Mouse (Mus musculus) cortical plate, adult 2 months (tissue): ENCODE measurements at regions not wholly inside any gene's neighbourhood (a gene's known extent, or its start where the extent isn't known, plus 50 kb on each side); places are given as distances from the start of the nearest gene placed in this dataset.

ENCODE experiments used
- H3K27ac ChIP-seq: fragments of 200-500 bp; 2 replicates; pipeline ENCODE4 v1.5.1; 2012; ENCODE audit warnings: low read length, control low read depth, inconsistent platforms; ENCODE audit not compliant: insufficient read depth
- H3K4me1 ChIP-seq: fragments of 200-500 bp; 2 replicates; pipeline ENCODE4 v1.6.1; 2011; ENCODE audit warnings: low read length; ENCODE audit not compliant: control insufficient read depth, insufficient read depth
- H3K4me3 ChIP-seq: fragments of 200-500 bp; 2 replicates; pipeline ENCODE4 v1.5.1; 2011; ENCODE audit warnings: mild to moderate bottlenecking, low read length, control low read depth; ENCODE audit not compliant: insufficient read depth
- CTCF ChIP-seq: fragments of 200-500 bp; IDR thresholded peaks from 2 replicates; pipeline ENCODE4 v1.5.1; 2011; ENCODE audit warnings: mild to moderate bottlenecking, control low read depth, low read length; ENCODE audit not compliant: insufficient read depth; ENCODE audit errors: extremely low read depth
- POLR2A ChIP-seq: fragments of 200-500 bp; IDR thresholded peaks from 2 replicates; pipeline ENCODE4 v1.6.1; 2011; ENCODE audit warnings: mild to moderate bottlenecking, low read length, control low read depth; ENCODE audit not compliant: insufficient read depth; ENCODE audit errors: extremely low read depth

DNA sequence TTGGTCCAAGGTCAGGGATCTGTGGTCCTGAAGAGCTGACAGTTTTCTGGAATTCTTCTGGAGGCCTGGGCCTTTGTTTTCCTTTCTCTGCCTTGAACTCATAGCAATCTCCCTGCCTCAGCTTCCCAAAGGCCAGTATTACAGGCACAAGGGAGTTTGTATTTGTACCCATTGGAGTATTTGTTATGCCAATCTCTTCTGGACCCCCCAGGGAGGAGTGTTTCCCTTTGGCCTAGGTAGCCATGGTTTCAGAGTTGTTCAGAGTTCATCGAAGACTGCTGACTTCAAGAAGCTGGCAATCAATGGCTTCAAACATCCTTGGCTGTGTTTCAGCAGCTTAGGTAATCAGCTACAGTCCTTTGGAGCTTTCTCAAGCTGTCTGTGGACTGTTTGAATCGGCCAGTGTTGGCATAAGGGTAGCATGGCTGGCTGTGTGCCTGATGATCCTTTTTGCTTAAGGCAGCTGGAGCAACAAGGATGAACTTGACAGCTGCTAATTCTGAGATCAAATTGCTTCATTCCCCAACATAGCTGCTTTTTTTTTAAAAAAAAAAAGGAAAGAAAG lies 161.2 kb upstream of the Pja1 start:
- no peak for TF ChIP-seq POLR2A
- TF ChIP-seq CTCF, result no peak
- Histone ChIP-seq H3K27ac (no peak overlapping the region), H3K4me3 (no peak overlapping the region), H3K4me1 (no peaks in the 10 kb centered on the region)

DNA sequence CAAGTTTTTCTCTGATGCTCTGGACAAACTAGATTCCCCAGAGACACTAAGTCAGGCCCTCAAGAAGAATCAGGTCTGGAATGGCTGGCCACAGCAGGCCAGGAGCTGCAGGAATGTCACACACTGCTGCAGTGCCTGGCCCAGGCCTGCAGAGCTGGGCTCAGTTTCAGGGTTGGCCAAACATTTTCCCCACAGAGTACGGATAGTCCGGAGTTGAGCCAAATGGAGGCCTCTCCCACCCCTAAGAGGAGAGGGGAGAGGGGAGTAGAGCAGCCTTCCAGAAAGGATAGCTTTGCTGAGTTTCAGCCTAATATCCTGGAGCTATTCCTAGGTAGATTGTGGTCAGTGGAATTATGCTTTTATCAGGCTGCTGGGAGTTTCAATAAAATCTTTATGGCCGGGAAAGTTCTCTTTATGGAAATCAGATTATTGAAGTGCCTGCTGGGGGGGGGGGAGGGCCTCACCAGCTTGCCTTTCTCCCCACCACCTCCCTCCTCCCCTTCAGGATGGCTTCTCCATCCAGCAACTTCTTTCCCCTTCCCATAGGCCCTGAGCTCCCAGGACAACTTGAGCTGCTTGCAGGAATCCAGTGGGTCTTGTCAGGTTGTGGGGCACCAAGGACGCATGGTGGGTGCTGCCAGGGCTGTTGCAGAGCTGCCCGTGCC lies 153.6 kb upstream of the Pja1 start:
- no peak for TF ChIP-seq CTCF
- TF ChIP-seq POLR2A, result no peak
- no peak overlapping the region for H3K4me3 ChIP-seq
- H3K4me1 ChIP-seq, result no peaks in the 10 kb centered on the region
- no peak overlapping the region for H3K27ac ChIP-seq

DNA sequence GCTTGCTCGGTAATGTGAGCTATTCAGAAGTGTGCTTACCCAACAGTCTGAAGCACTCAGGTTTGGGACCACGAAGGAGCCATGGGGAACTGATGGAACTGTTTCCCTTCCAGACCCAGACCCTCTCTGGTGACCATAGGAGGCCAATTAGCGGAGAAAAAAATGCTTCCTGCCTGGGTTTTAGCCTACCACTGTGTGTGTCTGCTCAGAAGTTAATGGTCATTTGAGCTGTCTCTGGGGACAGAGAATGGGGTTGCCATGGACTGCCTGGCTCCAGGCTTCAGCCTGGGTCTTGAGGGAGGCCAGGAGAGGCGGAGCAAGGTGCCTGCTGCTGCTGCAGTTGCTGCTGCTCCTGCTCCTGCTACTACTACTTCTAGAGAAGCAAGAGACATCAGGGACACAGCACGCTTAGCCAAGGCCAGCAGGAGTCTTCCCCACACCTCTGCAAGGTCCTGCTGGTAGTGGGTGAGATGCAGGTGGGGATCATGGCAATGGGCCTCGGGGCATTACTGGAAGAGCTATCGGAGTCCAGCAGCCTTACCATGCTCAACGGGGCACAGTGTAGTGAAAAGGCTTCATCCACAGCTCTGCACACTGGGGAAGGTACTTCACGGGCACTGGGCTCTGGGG lies 141.2 kb upstream of the Pja1 start:
- Histone ChIP-seq H3K4me3 (no peak overlapping the region), H3K4me1 (no peaks in the 10 kb centered on the region), H3K27ac (no peak overlapping the region)
- TF ChIP-seq CTCF (no peak), POLR2A (no peak)

DNA sequence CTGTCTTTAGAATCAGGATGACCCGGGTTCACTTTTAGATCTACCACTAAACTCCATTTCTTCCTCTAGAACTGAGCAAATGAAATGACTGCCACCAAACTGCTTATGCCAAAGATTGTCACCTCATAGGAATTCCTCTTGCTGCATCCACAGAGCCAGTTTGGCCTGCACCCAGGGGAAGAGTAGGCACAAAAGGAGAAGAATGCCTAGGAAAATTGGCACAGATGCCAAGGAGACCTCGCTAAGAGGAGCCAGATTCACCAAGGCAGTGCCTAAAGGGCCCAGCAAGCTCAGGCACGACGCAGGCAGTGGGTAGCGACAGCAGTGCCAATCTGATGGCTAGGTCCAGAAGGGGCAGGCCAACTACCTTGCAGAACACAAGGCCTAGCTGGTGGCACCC lies 139.0 kb upstream of the Pja1 start:
- TF ChIP-seq CTCF (no peak), POLR2A (no peak)
- Histone ChIP-seq H3K27ac (no peak overlapping the region), H3K4me1 (no peaks in the 10 kb centered on the region), H3K4me3 (no peak overlapping the region)

DNA sequence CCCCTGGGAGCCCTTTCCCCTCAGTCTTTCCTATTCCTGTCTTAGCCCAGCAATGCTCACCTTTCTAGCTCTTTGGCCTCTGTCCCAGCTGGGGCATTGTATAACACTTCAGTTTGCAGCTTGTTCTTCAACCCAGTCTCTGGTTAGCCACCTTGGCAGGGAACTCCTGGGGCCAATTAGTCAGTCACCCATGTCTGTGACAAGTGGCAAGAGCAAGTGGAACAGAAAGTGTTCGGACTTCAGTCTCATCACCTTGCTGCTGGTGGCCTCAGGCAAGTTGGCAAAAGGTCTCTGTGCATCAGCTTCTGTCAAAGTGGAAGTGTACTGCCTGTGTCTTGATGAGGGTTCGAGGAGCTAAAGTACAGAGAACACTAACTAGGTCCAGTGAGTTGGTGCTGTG lies 138.5 kb upstream of the Pja1 start:
- no peak overlapping the region for H3K4me3 ChIP-seq
- TF ChIP-seq CTCF (no peak), POLR2A (no peak)
- no peaks in the 10 kb centered on the region for H3K4me1 ChIP-seq
- H3K27ac ChIP-seq, result no peak overlapping the region

DNA sequence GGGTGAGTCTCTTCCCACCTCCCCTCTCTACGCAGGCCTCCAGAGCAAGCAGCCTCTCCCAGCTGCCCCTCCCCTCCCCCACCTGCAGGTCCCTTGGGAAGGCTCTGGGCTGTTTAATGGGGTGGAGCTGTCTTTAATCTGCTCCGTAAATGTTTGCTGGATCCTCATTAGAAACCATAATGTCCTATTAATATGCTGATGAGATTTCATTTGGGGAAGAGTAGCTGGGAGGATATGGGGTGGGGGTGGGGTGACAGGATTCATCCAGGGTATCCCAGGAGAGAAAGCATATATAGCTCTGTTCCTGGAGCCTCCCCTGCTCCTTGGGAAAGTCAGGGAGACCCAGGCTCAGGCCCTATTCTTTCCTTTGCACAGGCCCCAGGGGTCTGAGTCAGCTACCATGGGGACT lies 137.2 kb upstream of the Pja1 start:
- no peaks in the 10 kb centered on the region; the same call in 1 of the 2 replicates for H3K4me1 ChIP-seq
- no peak overlapping the region for H3K4me3 ChIP-seq
- no peak for TF ChIP-seq CTCF
- TF ChIP-seq POLR2A, result no peak
- no peak overlapping the region for H3K27ac ChIP-seq

DNA sequence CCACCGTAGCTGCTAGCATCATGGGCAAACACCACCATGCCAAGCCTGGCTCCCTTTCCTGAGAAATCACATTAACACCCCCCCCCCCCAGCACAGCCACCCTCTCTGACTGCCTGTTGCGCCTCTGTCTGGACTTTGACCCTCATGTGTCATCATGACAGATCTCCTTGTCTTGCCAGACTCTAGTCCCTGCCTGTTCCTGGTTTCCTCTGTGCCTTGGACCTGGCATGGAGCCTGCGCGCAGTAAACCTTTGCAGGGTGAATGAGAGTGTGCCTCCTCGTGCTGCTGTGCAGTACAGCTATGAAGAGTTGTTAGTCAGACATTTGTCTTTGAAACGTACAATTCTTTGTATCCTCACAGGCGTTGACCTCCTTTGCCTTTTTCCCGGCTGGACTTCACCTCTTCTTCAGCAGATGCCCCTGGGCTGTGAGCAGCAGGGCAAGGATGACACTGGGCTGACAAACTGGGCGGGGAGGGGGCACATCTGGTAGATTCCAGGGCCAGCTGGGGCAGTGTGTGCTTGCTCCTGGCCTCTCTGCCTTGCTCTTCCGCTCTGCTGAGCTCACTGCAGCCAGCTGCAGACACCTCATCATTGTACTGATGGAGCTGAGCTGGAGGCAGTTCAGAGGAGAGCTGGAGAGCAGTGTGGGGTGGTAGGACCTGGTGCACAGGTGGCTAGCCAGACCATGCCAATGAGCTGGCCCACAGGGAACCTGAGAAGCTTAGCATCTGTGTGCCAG lies 134.2 kb upstream of the Pja1 start:
- H3K4me3 ChIP-seq, result no peak overlapping the region
- H3K27ac ChIP-seq, result no peak overlapping the region
- no peaks in the 10 kb centered on the region; the same call in 1 of the 2 replicates for H3K4me1 ChIP-seq
- TF ChIP-seq POLR2A (no peak), CTCF (no peak)

DNA sequence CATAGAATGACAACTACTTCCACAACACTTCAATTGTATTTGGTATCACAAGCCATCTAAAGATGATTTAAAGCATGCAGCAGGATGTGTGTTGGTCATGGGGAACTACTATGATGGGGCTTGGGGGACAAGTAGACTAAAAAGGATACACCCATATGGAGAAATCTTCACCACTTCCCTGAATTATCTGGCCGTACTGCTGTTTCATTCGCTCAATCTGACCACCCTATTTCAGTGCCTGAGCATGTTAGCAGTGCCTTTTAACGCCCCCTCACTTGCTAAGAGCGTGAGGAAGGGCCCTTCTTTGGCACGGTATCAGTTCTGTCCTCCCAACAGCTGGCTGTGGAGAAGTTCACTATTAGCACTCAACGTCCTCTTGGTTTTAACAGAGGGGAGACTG lies 132.6 kb upstream of the Pja1 start:
- no peak overlapping the region for H3K4me3 ChIP-seq
- H3K27ac ChIP-seq, result no peak overlapping the region
- no peak for TF ChIP-seq CTCF
- TF ChIP-seq POLR2A, result no peak
- H3K4me1 ChIP-seq, result no peaks in the 10 kb centered on the region; the same call in 1 of the 2 replicates

DNA sequence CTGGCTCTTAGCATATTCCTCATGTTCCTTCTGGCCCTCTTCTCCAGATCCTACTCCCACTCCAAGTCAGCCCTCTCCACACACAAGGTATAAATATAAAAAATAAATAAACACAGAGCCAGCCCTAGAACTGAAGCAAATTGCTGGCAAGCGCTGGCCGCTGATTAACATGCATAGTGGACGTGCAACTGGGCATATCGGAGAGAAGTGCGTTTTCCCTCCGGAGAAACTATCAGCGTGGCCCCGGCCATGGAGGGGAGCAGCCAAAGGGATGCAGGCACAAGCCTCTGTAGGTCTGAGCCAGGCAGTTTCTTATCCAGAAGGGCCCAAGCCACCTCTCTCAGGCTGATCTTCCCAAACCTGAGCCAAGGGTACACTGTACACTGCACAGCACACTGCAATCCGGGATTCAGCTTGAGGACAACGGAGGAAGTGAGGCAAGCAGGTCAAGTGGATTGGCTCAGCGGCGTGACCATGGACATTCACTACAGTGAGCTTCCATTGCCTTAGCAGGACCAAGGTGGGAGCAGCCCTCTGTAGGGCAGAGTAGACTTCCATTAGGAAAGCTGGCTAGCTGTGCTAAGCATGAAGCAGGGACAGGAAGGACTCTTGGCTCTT lies 131.3 kb upstream of the Pja1 start:
- no peak overlapping the region for H3K4me3 ChIP-seq
- no peak for TF ChIP-seq CTCF
- no peak for TF ChIP-seq POLR2A
- H3K4me1 ChIP-seq, result no peaks in the 10 kb centered on the region; the same call in 1 of the 2 replicates
- H3K27ac ChIP-seq, result no peak overlapping the region

DNA sequence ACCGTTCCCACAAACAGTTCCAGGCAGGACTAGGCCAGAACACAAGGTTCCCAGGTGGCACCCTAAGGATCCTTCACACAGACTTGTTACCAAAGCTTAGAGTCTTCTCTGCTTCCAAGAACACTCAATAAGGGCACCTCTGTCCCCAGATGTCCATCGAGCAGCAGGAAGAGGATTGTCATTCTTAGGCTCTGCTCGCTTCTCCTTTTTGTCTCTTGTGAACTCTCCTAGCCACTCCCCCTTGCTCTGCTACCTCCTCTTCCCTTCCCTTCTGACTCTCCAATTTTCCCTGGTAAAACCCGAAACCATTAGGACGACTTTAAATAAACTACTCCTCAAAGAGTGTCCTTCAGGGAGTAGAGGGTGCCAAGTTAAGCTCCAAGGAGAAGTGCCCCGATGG lies 124.4 kb upstream of the Pja1 start:
- TF ChIP-seq CTCF, result no peak
- no peaks in the 10 kb centered on the region for H3K4me1 ChIP-seq

More for the DNA sequence above, 124.4 kb upstream of the Pja1 start:
- H3K27ac ChIP-seq, result no peak overlapping the region
- H3K4me3 ChIP-seq, result no peak overlapping the region
